Mouse (Mus musculus) cerebellum, adult 9-11 months (tissue): Measurements from ENCODE around the gene Trim65.
"Not testable (repeated sequence)": the region's sequence is repeated elsewhere in the genome, so short reads cannot be mapped to it uniquely, and the experiment has no call there.

Experiments used
- DNase-seq: peaks from one replicate; pipeline ENCODE4 v3.0.0; 2022

Gene Trim65

GRCm38 (mm10) chr11:116138096-116138467, 7.2 kb upstream of the Trim65 start:
- no peak for DNase-seq

- DNase-seq: peak; percentile 33
Observed at GRCm38 (mm10) chr11:116134171-116134570, 3.2 kb upstream of the Trim65 start.

- DNase-seq: peak; percentile 29
Observed at GRCm38 (mm10) chr11:116133497-116133896, 2.6 kb upstream of the Trim65 start.

GRCm38 (mm10) chr11:116132366-116133333, 1.7 kb upstream of the Trim65 start:
- peak; percentile 63 for DNase-seq

- DNase-seq: peak; percentile 55
Observed at GRCm38 (mm10) chr11:116131349-116132170, 632 bp upstream of the Trim65 start.

GRCm38 (mm10) chr11:116129993-116130487, 888 bp downstream of the Trim65 start:
- no peak for DNase-seq

GRCm38 (mm10) chr11:116129091-116129790, 1.7 kb downstream of the Trim65 start:
- peak; percentile 26 for DNase-seq

GRCm38 (mm10) chr11:116127986-116128385, 2.9 kb downstream of the Trim65 start:
- no peak for DNase-seq

GRCm38 (mm10) chr11:116127156-116127980, 3.6 kb downstream of the Trim65 start, which contains the start of gene Trim47:
Gene Trim47, minus strand, starts transcription at chr11:116127210.
- DNase-seq: peak; percentile 64

- DNase-seq: peak; percentile 28
Observed at GRCm38 (mm10) chr11:116126261-116126660, 4.7 kb downstream of the Trim65 start.

GRCm38 (mm10) chr11:116121731-116122245, 9.1 kb downstream of the Trim65 start:
- not testable (repeated sequence) for DNase-seq

- no peak for DNase-seq
Observed at GRCm38 (mm10) chr11:116117819-116118218, 13.1 kb downstream of the Trim65 start.

- no peak for DNase-seq
Observed at GRCm38 (mm10) chr11:116117241-116117640, 13.7 kb downstream of the Trim65 start.

GRCm38 (mm10) chr11:116111611-116112203, 19.2 kb downstream of the Trim65 start:
- no peak for DNase-seq

GRCm38 (mm10) chr11:116111067-116111466, 19.9 kb downstream of the Trim65 start:
- DNase-seq: no peak

- DNase-seq: no peak
Observed at GRCm38 (mm10) chr11:116110540-116110939, 20.4 kb downstream of the Trim65 start.

- DNase-seq: no peak
Observed at GRCm38 (mm10) chr11:116110131-116110530, 20.8 kb downstream of the Trim65 start.

- no peak for DNase-seq
Observed at GRCm38 (mm10) chr11:116109441-116110081, 21.4 kb downstream of the Trim65 start.

- DNase-seq: no peak
Observed at GRCm38 (mm10) chr11:116108464-116109137, 22.3 kb downstream of the Trim65 start.

- DNase-seq: no peak
Observed at GRCm38 (mm10) chr11:116107777-116108285, 23.1 kb downstream of the Trim65 start.
